Comparison of ENCODE assay signal across 12 mouse cellular contexts in the genomic region with DNA sequence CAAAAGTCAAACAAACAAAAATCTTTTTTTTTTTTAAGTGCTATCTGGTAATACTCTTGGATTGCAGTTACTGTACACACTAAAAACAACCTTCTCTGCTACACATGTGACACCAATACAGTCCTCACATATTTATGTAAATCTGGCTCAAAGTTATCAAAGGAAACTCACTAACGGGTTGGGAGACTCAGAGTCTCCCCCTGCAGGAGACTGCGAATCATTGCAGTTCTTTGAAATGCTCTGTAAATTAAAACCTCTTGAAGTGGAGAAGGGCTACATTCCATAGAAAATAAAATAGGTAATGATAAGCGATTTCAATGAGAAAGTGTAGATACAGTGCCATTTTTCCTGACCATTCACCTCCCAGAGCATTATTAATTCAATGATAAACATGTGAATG.
DNase-seq lines count a peak whose midpoint lies in the region; ATAC-seq and TF ChIP-seq lines count a peak whose summit lies in the region.
"Had no signal": no experiment of that assay in that cellular context is flagged by ENCODE, and none has a peak within 500 bp of the region (broad histone marks: within the 10 kb centered on the region; RNA-seq: fewer than 3 reads in every experiment).

No protein-coding gene starts in this region.

- no peak for TF ChIP-seq POLR2A in CH12.LX (IDR thresholded peaks at IDR 0.05; ENCODE audit: low read depth, low read length)

- in situ Hi-C loops in CH12.LX (cut with MboI; ENCODE audit: low pct_ligation_motif_present, low pct_unique_long_range_greater_than_20kb, low sequenced_read_pairs): no loop called here

- no peaks in the 10 kb centered on the region for H3K9me3 ChIP-seq in CH12.LX (replicated peaks; ENCODE audit: low read length)
- no peaks in the 10 kb centered on the region for H3K9me3 ChIP-seq in midbrain, embryonic 15.5 days
- H3K9me3 ChIP-seq: stomach, embryonic 15.5 days had no signal

- H3K4me2 ChIP-seq in CH12.LX (ENCODE audit: insufficient read depth, low read depth, poor library complexity, severe bottlenecking): no peak overlapping the region
- H3K4me2 ChIP-seq in midbrain, embryonic 15.5 days: no peak overlapping the region
- H3K4me2 ChIP-seq: stomach, embryonic 15.5 days had no signal

- WGBS in midbrain, embryonic 15.5 days: 26% methylated on average over 3 of the region's 3 CpGs

- no peak overlapping the region for H3K27ac ChIP-seq in layer of hippocampus, adult 2 months
- H3K27ac ChIP-seq in CH12.LX (ENCODE audit: insufficient read depth, low read depth): no peak overlapping the region
- peak overlapping the region; percentile 71 for H3K27ac ChIP-seq in midbrain, embryonic 15.5 days
- H3K27ac ChIP-seq: stomach, embryonic 15.5 days had no signal

- peak; percentile 44 for TF ChIP-seq RAD21 in CH12.LX (IDR thresholded peaks at IDR 0.05; ENCODE audit: low read depth, low read length)

- no peak overlapping the region for H3K4me3 ChIP-seq in layer of hippocampus, adult 2 months
- no peak overlapping the region for H3K4me3 ChIP-seq in CH12.LX (replicated peaks in 1 of 3; ENCODE audit: low read depth in 2 of 3, low read length in 2 of 3, poor library complexity in 1 of 3)
- H3K4me3 ChIP-seq in midbrain, embryonic 15.5 days: no peak overlapping the region
- H3K4me3 ChIP-seq: myocyte; stomach, embryonic 15.5 days had no signal

- peaks cover 2 to 20% of the 10 kb centered on the region in 2 experiments for H3K36me3 ChIP-seq in CH12.LX (replicated peaks in 1 of 2; ENCODE audit: control insufficient read depth in 1 of 2, insufficient read depth in 1 of 2, low read length in 1 of 2)
- no peaks in the 10 kb centered on the region for H3K36me3 ChIP-seq in midbrain, embryonic 15.5 days (replicated peaks)
- H3K36me3 ChIP-seq: stomach, embryonic 15.5 days had no signal

- dilution Hi-C loops in CH12.LX (cut with MboI; ENCODE audit: extremely low pct_ligation_motif_present, extremely low pct_unique_long_range_greater_than_20kb, low sequenced_read_pairs): no loop called here

- H3K4me1 ChIP-seq in CH12.LX (ENCODE audit: control insufficient read depth in 1 of 2, insufficient read depth in 2 of 2): no peaks in the 10 kb centered on the region
- peaks cover 18% of the 10 kb centered on the region for H3K4me1 ChIP-seq in midbrain, embryonic 15.5 days

- H3K79me2 ChIP-seq in CH12.LX (replicated peaks; ENCODE audit: control insufficient read depth, extremely low read depth, insufficient read depth, poor library complexity, severe bottlenecking): no peaks in the 10 kb centered on the region

- DNase-seq in layer of hippocampus, adult 2 months (ENCODE audit: low spot score in 2 of 2): no peak
- no peak for DNase-seq in layer of hippocampus, adult 9-10 months (ENCODE audit: low spot score)
- DNase-seq in CH12.LX (ENCODE audit: extremely low read depth): peak; percentile 41
- peak; percentile 7 for DNase-seq in c-Kit-positive CD71-negative TER-119-negative erythroid progenitor cells, embryonic 14.5 days (ENCODE audit: low read depth)
- no peak for DNase-seq in thymus, postnatal 4 days
- no peak for DNase-seq in testis, postnatal 10 days (ENCODE audit: low spot score)
- DNase-seq: gastrocnemius, postnatal 14 days; kidney, adult 18-20 months had no signal

- no peak for TF ChIP-seq EP300 in CH12.LX (IDR thresholded peaks at IDR 0.05; ENCODE audit: low read length)

- H3K9ac ChIP-seq in CH12.LX (ENCODE audit: insufficient read depth, low read depth): no peak overlapping the region
- H3K9ac ChIP-seq in midbrain, embryonic 15.5 days: no peak overlapping the region
- H3K9ac ChIP-seq: stomach, embryonic 15.5 days had no signal

- H3K27me3 ChIP-seq in CH12.LX (replicated peaks): no peaks in the 10 kb centered on the region
- H3K27me3 ChIP-seq in midbrain, embryonic 15.5 days (replicated peaks): no peaks in the 10 kb centered on the region
- H3K27me3 ChIP-seq: stomach, embryonic 15.5 days had no signal

- peak; percentile 85 for TF ChIP-seq CTCF in layer of hippocampus, adult 2 months (conservative IDR thresholded peaks at IDR 0.05)
- TF ChIP-seq CTCF in CH12.LX (conservative IDR thresholded peaks at IDR 0.05 in 1 of 2, IDR thresholded peaks at IDR 0.05 in 1 of 2; ENCODE audit: low read depth in 2 of 2, low read length in 2 of 2): peak; percentile 71 to 86

- no peak; the same call in 1 of the 2 replicates for ATAC-seq in midbrain, embryonic 15.5 days (replicated peaks)
- ATAC-seq in megakaryocyte, adult 5-6 weeks (ENCODE audit: poor library complexity, severe bottlenecking): no peak

TF ChIP-seq in CH12.LX, 34 proteins besides CTCF, POLR2A, EP300 and RAD21:
- peak; percentile 54 for TF ChIP-seq SMC3 (IDR thresholded peaks at IDR 0.05; ENCODE audit: low read depth, low read length)
- TF ChIP-seq MYC (IDR thresholded peaks at IDR 0.05; ENCODE audit: low read depth, low read length): no peak

Comparison
In these comparisons a context has a peak if more than half of its experiments do, and no peak if none do; other contexts are left out.
1. DNase-seq: peak in CH12.LX (single experiment) and c-Kit-positive CD71-negative TER-119-negative erythroid progenitor cells, embryonic 14.5 days (single experiment); none in layer of hippocampus, adult 2 months (0 of 2), layer of hippocampus, adult 9-10 months (single experiment), thymus, postnatal 4 days (single experiment) and testis, postnatal 10 days (single experiment).